Mouse (Mus musculus) adrenal gland, adult 18-20 months (tissue): ENCODE measurements around the gene Mtcl1. TPM values are rescaled to one million over a fixed set of nuclear protein-coding genes. Genes with fewer than 3 reads are reported as not detected.

Experiments
- DNase-seq, 2 experiments: peaks; one replicate each; pipeline ENCODE4 v3.0.0; 2021 to 2022; ENCODE audit warnings: low spot score in 2 of 2
- total RNA-seq, 2 experiments: library from RNA; stranded (reverse); gene quantifications; 1 replicate in 1 of 2; 2 replicates in 1 of 2; pipeline ENCODE4 v1.2.3; 2021

Gene Mtcl1
- total RNA-seq, 2 experiments from 2014 or later = 5.1 to 6.1 TPM

- DNase-seq = no peak
These were observed 38.6 kb downstream of the Mtcl1 start for GRCm38 (mm10) chr17:66410884-66411426.

- no peak for DNase-seq
These were observed 40.4 kb downstream of the Mtcl1 start for GRCm38 (mm10) chr17:66409070-66409605.

DNA sequence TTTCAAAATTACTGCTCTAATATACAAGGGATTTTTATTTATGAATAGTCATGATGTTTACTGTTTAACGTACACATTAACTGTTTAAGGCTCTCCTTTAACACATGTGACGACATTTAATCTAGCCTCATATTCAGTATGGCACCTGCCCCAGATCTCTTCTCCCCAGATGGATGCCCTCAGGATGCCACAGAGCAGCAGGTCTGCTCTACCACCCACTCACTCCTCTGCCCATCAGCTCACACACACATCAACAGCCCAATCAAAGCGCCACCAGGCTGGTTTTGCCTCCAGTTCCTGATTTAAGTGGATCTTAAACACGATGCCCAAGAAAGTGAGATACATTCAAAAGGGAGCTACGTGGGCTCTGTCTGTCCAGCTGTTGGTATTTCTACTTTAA, 41.1 kb downstream of the Mtcl1 start:
- DNase-seq = no peak

- no peak for DNase-seq
These were observed 41.7 kb downstream of the Mtcl1 start for GRCm38 (mm10) chr17:66407833-66408232.

DNA sequence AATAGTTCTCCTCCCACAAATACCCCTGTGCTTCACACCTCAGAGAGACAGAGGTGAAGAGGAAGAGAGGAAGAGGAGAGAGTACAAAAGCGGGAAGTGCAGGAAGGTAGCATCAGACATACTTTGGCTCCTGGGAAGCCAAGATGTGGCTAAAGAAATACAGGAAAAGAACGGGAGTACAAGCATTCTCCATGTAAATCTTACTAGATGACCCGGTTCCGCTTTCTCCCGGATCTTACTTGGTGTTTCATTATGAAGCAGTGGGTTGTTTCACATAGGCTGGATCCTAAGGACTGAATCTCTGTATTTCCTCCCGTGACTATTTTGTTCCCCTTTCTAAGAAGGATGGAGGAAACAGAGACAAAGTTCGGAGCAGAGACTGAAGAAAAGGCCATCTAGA, 43.9 kb downstream of the Mtcl1 start:
- DNase-seq = no peak

GRCm38 (mm10) chr17:66404883-66405590, 44.5 kb downstream of the Mtcl1 start:
- peak; percentile 53 to 62 for DNase-seq

- no peak for DNase-seq
These were observed 46.6 kb downstream of the Mtcl1 start for GRCm38 (mm10) chr17:66402791-66403470.

DNA sequence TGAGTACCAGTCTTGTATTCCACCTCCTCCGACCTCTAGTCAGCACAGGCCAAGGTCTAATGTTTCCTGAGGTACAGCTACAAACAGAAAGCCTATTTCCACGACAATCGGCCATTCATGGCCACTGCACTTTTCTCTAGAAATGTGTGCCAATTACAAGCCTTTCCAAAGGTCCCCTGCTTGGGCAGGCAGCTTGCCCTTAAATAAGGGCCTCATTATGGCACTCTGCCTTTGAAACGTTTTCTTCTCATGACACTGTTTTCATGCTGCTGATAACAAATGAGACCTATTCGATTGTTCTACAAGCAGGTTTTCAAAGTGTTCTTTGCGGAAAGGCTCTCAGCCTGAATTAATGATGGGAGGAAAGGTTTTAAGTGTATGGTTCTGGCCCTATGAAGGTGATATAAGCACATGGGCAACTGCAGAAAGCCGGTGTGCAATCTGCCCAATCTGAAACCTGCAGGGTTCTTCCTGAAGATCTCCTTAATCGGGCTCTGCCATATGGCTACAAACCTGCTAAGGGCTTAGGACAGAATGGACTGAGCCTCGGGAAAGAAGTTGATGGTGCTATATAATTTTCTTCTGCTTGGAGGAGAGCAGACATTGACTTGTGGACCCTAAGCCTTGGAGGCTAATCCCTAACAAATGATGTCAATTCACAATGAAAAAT, 47.8 kb downstream of the Mtcl1 start:
- DNase-seq = no peak

GRCm38 (mm10) chr17:66399780-66400179, 49.8 kb downstream of the Mtcl1 start:
- DNase-seq = no peak

DNA sequence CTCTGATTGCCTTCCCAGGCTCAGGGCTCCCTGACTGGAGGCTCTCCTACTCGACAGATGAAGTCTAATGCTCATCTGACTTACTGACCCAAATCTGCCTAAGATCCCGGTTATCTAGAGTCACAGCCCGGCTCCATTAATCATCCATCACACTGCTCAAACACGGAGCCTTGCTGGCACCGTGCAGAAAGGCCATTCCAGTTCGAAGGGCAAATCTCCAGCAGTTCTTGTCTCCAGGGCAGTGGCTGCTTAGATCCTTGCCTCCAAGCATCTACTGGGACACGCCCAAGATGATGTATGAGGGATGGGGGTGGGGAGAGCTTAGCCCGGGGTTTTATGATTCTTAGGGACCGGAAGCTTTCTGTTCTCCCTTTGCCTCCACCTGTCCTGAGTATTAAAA, 55.0 kb downstream of the Mtcl1 start:
- peak in 1 of 2 experiments; percentile 12 for DNase-seq

- no peak for DNase-seq
These were observed 61.2 kb downstream of the Mtcl1 start for GRCm38 (mm10) chr17:66388307-66388706.

GRCm38 (mm10) chr17:66381338-66381737, 68.2 kb downstream of the Mtcl1 start:
- no peak for DNase-seq

DNA sequence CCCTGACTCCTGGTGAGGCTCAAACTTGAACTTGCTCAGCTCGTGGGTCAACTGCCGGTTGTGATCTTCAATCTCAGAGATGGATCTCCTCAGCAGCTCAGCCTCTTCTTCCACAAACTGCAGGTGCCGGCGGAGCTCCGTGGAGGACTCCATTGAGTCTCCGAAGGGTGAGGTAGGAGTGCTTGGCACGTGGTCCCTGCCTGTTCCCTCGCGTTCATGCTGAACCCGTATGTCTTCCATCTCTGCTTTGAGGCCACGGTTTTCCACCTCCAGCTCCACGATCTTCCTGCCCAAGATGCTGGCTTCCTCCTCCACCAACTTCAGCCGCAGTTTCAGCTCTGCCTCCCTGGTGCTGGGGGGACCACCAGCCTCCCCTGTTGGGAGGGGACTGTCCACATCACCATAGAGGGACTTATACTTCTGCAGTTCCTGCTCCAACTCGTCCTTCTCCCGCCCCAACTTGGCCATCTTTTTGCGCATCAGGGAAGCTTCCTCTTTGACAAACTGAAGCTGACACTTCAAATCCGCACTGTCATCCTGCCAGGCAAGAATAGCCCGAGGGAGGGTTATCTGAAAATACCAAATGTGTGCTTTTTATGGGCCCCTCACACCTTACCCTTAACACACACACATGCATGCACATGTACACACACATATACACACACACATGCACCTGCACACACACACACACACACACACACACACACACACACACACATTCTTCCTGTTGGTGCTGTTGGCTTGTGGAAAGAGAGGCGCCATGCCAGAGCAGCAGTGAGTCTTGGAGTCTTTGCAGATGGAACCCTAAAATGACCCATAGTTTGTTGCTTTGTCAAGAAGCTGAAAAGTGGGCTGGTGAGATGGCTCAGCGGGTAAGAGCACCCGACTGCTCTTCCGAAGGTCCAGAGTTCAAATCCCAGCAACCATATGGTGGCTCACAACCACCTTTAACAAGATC, 69.4 kb downstream of the Mtcl1 start:
- no peak for DNase-seq

DNA sequence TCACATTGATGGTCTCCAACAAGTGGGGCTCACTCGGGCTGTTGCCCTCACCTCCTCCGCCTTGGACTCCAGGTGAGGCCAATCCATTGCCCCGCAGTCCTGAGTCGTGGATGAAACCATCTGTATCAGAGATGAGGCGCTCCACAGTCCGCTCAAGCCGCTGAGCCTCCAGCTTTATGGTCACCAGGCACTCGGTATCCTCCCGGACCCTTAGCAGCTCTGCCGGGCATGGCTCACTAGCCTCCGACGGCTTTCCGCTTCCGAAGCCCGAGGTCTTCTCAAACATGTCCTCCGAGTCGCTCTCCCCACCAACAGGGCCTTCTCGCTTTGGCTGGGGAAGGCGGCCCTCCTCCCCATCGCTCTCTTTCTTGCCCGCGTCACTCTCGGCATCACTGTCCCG, 70.2 kb downstream of the Mtcl1 start:
- DNase-seq = no peak

GRCm38 (mm10) chr17:66378127-66378526, 71.4 kb downstream of the Mtcl1 start:
- DNase-seq = no peak

- no peak for DNase-seq
These were observed 74.8 kb downstream of the Mtcl1 start for GRCm38 (mm10) chr17:66374633-66375272.

- DNase-seq = no peak
These were observed 78.7 kb downstream of the Mtcl1 start for GRCm38 (mm10) chr17:66370867-66371266.

DNA sequence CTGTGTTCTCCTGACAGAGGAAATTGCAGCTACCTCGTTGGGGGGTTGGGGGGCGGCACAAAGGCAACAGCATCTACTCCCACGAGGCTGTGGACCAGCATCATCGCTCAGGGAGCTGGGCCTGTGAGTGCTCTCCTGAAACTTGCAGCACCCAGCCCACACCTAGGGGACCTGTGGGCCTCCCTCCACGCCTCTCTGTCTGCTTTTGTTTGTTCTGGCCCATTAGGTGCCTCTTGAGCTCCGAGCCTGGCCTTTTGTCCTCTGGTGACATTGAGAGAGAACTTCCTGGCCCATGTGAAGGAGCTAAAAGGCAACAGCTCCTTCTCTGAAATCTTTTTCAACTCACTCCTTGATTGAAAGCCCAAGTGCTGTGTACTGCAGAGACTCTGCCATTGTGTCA, 79.8 kb downstream of the Mtcl1 start:
- DNase-seq = no peak

DNA sequence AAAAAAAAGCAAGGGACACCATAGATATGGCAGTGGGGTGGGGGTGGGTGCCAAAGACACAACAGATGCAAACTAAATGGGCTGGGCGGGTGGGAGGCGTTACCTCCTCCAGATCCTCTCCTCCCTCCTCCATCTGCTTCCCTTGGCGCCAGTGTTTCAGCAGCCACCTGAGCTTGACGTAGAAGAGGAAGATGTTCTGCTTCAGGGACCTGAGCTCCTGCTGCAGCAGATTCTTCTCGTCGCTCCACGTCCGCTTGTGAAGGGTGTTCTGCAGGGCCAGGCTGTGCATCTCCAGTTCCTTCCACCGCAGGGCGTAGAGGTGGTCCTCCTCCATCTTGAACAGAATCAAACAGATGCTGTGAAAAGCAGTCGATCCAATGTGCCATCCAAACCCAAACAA, 81.4 kb downstream of the Mtcl1 start:
- DNase-seq = no peak

GRCm38 (mm10) chr17:66365664-66366063, 83.9 kb downstream of the Mtcl1 start:
- no peak for DNase-seq
